Mouse (Mus musculus) regulatory T cell (primary cell): ENCODE results near the gene Slc24a3.

Source experiments
- in situ Hi-C: fragments of 300-600 bp; cut with MboI, MseI; formaldehyde crosslinking; loops from one replicate; pipeline ENCODE4 v1.15.1; 2025; ENCODE audit warnings: high pct_unique_total_duplicates

Gene Slc24a3

GRCm38 (mm10) chr2:145675756-145676543, 508.4 kb downstream of the Slc24a3 start:
- in situ Hi-C loops, result no loop called here

DNA sequence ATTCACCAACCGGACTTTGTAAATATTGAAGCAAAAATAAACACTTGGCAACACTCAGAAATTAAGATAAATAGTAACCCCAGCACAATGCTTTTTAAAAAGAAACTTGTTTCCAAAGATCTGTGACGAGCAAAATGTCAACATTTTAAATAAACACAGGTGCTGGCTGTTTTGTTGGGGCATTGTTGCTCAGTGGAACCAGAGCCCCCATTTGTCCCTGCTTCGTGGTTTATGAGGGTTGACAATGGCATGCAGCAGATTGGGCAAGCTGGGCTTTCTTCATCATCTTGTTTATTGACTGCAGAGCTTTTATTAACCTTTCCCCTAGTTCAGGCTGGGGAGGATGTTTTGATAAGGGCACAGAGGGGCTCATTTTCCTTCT, 509.0 kb downstream of the Slc24a3 start:
- in situ Hi-C loops, result no loop called here

DNA sequence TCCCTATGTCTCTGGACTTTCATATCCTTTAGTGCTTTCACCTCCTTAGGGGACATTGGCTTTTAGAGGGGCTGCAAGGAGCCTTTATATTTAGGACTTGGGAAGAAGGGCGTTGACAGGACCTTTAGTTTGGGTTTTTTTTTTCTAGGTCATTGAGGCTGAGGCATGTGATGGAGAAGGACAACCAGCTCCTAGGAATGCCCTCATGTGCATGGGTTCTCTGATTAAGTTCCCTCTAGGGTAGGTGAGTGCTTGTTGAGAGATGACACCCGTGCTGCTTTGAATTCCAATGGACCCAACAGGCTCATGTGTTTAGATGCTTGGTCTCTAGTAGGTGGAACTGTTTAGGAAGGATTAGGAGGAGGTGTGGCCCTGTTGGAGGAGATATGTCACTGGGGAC, 509.4 kb downstream of the Slc24a3 start:
- in situ Hi-C loops, result no loop called here

GRCm38 (mm10) chr2:145680141-145680540, 512.6 kb downstream of the Slc24a3 start:
- in situ Hi-C loops, result no loop called here

DNA sequence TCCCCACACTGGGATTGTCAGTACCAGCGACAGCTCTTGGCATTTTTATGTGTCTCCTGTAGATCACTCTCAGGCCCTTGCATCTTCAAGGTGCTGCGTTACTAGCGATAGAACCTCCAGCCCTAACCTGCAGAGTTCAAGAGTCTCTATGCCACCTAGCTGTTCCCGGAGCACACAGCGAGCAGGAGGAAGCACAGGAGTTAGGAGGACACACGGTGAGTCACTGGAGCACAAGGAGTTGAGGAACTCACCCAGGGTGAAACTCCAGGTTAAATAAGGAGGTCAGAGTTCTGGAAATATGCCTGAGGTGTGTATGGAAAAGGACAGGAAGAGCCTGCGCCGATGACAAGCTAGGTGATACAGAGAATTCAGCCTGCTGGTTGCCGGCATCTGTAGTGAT, 513.2 kb downstream of the Slc24a3 start:
- in situ Hi-C loops, result no loop called here

- in situ Hi-C loops, result no loop called here
These were observed 514.1 kb downstream of the Slc24a3 start for GRCm38 (mm10) chr2:145681626-145682025.

DNA sequence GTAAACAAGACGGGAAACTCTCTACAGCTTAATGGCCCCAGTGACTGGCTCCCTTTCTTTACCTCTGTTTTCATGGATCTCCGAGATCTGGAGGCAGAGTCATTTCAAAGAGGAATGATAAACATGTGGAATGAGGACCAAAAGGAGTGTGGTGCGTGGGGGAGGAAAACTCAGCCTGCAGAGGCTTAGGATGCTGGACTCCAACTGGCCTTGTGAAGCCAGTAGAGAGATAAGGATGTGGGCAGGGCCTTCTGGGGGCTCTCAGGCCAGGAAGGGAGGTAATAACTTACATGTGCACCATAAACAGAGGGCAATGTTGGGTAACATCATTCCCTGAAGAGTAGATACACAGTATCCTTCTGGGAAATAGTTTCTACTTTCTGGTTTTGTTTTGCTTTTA, 515.4 kb downstream of the Slc24a3 start:
- in situ Hi-C loops, result no loop called here

DNA sequence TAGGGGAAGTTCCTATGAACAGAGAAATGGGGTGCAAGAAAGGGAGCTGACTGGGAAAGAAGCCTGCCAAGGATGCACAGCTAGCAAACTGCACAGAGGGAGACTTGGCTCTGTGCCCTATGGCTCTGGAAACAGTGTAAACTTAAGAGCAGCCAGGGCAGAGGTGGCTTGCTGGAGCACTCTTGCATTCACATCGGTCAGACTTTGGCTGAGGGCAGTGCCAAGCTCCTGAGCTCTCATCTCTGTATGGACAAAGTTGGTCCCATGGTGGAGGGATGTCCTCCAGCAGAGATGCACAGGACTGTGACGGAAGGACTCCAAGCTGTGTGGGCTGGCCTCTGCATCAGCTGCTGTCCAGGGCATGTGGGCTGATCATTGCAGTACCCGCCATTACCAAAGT, 516.0 kb downstream of the Slc24a3 start:
- in situ Hi-C loops, result no loop called here

DNA sequence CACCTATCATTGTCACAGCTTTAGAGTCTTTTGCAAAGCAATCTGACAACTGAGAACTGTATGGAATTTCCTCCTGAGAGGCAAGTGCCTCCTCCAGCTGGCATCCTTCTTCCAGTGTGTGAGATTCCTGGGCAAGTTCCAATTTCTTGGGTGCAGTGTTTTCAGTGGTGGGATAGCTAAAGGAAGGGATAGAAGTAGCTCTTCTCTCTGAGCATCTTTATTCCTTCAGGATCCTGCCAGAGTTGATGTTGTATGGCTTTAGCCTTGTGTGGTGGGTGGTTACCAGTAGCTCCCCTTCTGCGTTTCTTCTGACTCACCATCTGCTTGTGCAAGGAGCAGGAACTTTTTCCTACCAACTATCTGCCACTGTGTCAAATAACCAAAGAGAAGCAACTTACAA, 516.6 kb downstream of the Slc24a3 start:
- in situ Hi-C loops, result no loop called here

GRCm38 (mm10) chr2:145684891-145685290, 517.3 kb downstream of the Slc24a3 start:
- in situ Hi-C loops, result no loop called here

GRCm38 (mm10) chr2:145686017-145686416, 518.5 kb downstream of the Slc24a3 start:
- in situ Hi-C loops, result no loop called here

DNA sequence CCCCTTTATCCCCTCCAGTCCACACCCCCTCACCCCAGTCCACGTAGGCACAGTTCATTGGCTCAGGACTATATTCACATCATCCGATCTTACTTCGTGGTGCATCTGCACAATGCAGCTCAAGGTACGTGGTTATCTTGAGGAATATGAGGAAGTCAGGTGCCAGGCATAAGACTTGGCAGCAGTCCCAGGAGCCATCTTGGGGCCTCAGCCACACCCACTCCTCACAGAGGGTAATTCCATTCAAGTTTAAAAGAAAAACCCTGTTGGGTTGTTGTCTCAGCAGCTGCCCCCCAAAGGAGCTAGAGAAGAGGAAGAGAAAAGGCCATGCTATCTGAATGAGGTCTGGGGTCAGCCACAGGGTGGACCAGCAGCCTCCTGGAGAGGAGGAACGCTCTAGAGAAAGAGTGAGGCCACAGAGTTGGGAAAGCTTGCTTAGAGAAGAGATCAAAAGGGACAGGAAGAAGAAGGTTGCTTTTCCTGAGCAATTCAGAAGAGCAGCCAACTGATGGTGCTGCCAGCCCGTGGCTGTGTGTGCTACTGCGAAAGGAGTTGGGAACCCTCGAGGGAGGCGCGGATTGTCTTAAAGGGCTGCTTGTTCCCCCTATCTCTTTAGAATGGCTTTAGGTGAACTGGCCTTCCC, 523.9 kb downstream of the Slc24a3 start:
- in situ Hi-C loops, result no loop called here
